Mouse (Mus musculus) E14TG2a.4 (cell line): ENCODE data around the gene Scfd1.

Experiments
- CTCF ChIP-seq: conservative IDR thresholded peaks from 2 replicates; pipeline ENCODE4 v1.5.1; 2014; ENCODE audit warnings: low read length
- NANOG ChIP-seq: IDR thresholded peaks from 2 replicates; pipeline ENCODE4 v1.6.1; 2014; ENCODE audit warnings: borderline replicate concordance, low read length, mixed read lengths
- POU5F1 ChIP-seq: IDR thresholded peaks from 2 replicates; pipeline ENCODE4 v1.6.1; 2014; ENCODE audit warnings: low read length, borderline replicate concordance

DNA sequence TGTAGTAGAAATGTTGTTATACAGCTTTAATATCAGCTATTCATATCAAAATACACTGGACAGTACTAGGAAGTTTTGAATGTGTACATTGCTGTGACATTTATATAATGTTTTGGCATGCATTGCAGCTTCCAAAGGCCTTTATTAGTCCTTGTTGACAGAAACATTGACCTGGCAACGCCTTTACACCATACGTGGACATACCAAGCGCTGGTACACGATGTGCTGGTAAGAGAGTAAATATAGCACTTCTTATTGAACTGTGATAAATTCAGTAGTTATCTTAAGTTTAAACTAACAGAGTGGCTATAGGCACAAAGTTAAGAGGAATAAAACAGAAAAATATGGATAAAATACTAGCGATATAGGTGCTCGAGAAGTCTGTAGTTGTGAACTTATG, 22.6 kb downstream of the Scfd1 start:
- no peak for TF ChIP-seq CTCF
- TF ChIP-seq NANOG: no peak
- no peak for TF ChIP-seq POU5F1
